Mouse (Mus musculus): ENCODE data around the gene Tbx18. TPM values are rescaled to one million over a fixed set of nuclear protein-coding genes. Genes with fewer than 3 reads are reported as not detected.

Gene Tbx18
- polyA plus RNA-seq, 1 experiment, result not detected

- no peak for TF ChIP-seq GATA1 (IDR thresholded peaks at IDR 0.05; ENCODE audit: low read length)
- no peak for TF ChIP-seq TAL1 (IDR thresholded peaks at IDR 0.05; ENCODE audit: low read length)
- Histone ChIP-seq H3K27me3 (ENCODE audit: control insufficient read depth) (peaks cover 68% of the 10 kb centered on the region), H3K4me3 (replicated peaks) (no peak overlapping the region)
These were observed 3.0 kb downstream of the Tbx18 start for GRCm38 (mm10) chr9:87728107-87728506.

GRCm38 (mm10) chr9:87727155-87727953, 3.7 kb downstream of the Tbx18 start:
- Histone ChIP-seq H3K36me3 (ENCODE audit: control insufficient read depth) (no peaks in the 10 kb centered on the region), H3K27me3 (ENCODE audit: control insufficient read depth) (peaks cover 60% of the 10 kb centered on the region), H3K4me3 (replicated peaks) (no peak overlapping the region), H3K4me1 (ENCODE audit: control insufficient read depth) (no peaks in the 10 kb centered on the region), H3K9me3 (ENCODE audit: control insufficient read depth, low read length) (no peaks in the 10 kb centered on the region; the same call in 1 of the 2 replicates)
- no peak for TF ChIP-seq TAL1 (IDR thresholded peaks at IDR 0.05; ENCODE audit: low read length)
- TF ChIP-seq GATA1 (IDR thresholded peaks at IDR 0.05; ENCODE audit: low read length), result no peak

More at GRCm38 (mm10) chr9:87728107-87728506, 3.0 kb downstream of the Tbx18 start:
- Histone ChIP-seq H3K4me1 (ENCODE audit: control insufficient read depth) (no peaks in the 10 kb centered on the region), H3K9me3 (ENCODE audit: control insufficient read depth, low read length) (no peaks in the 10 kb centered on the region; the same call in 1 of the 2 replicates), H3K36me3 (ENCODE audit: control insufficient read depth) (no peaks in the 10 kb centered on the region)

GRCm38 (mm10) chr9:87721793-87722192, 9.3 kb downstream of the Tbx18 start:
- no peaks in the 10 kb centered on the region for H3K4me1 ChIP-seq (ENCODE audit: control insufficient read depth)
- TF ChIP-seq GATA1 (IDR thresholded peaks at IDR 0.05; ENCODE audit: low read length) (no peak), TAL1 (IDR thresholded peaks at IDR 0.05; ENCODE audit: low read length) (no peak)
- H3K36me3 ChIP-seq (ENCODE audit: control insufficient read depth), result no peaks in the 10 kb centered on the region
- H3K4me3 ChIP-seq (replicated peaks), result no peak overlapping the region
- peaks cover 10% of the 10 kb centered on the region for H3K27me3 ChIP-seq (ENCODE audit: control insufficient read depth)
- H3K9me3 ChIP-seq (ENCODE audit: control insufficient read depth, low read length), result no peaks in the 10 kb centered on the region

DNA sequence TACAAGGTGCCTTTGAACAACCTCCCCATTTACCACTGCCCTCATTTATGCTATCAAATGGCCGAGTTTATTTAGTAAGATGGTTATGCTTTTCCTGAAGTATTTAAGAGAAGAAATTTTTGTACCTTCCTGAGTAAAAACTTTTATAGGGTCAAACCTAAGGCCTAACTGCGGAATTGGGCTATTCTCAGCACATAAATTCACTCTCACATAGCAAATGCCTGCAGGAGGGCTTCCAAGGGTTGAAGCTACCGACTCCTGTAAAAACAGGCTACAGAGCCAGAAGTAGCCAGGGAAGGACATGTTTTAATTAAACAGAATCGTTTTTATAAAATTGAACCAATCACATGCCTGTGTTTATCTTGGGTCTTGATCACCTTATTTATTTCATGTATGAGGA, 20.7 kb downstream of the Tbx18 start:
- H3K36me3 ChIP-seq (ENCODE audit: control insufficient read depth), result no peaks in the 10 kb centered on the region
- H3K27me3 ChIP-seq (ENCODE audit: control insufficient read depth), result no peaks in the 10 kb centered on the region
- no peaks in the 10 kb centered on the region for H3K4me1 ChIP-seq (ENCODE audit: control insufficient read depth)
- H3K4me3 ChIP-seq (replicated peaks), result no peak overlapping the region
- no peak for TF ChIP-seq TAL1 (IDR thresholded peaks at IDR 0.05; ENCODE audit: low read length)
- no peak for TF ChIP-seq GATA1 (IDR thresholded peaks at IDR 0.05; ENCODE audit: low read length)
- no peaks in the 10 kb centered on the region for H3K9me3 ChIP-seq (ENCODE audit: control insufficient read depth, low read length)

- no peak overlapping the region for H3K4me3 ChIP-seq (replicated peaks)
- no peaks in the 10 kb centered on the region for H3K4me1 ChIP-seq (ENCODE audit: control insufficient read depth)
- H3K9me3 ChIP-seq (ENCODE audit: control insufficient read depth, low read length), result no peaks in the 10 kb centered on the region
- TF ChIP-seq TAL1 (IDR thresholded peaks at IDR 0.05; ENCODE audit: low read length) (no peak), GATA1 (IDR thresholded peaks at IDR 0.05; ENCODE audit: low read length) (no peak)
- no peaks in the 10 kb centered on the region for H3K36me3 ChIP-seq (ENCODE audit: control insufficient read depth)
- no peaks in the 10 kb centered on the region for H3K27me3 ChIP-seq (ENCODE audit: control insufficient read depth)
These were observed 22.9 kb downstream of the Tbx18 start for GRCm38 (mm10) chr9:87708151-87708550.

GRCm38 (mm10) chr9:87702267-87702666, 28.8 kb downstream of the Tbx18 start:
- Histone ChIP-seq H3K27me3 (ENCODE audit: control insufficient read depth) (no peaks in the 10 kb centered on the region), H3K4me1 (ENCODE audit: control insufficient read depth) (no peaks in the 10 kb centered on the region), H3K36me3 (ENCODE audit: control insufficient read depth) (no peaks in the 10 kb centered on the region), H3K4me3 (replicated peaks) (no peak overlapping the region), H3K9me3 (ENCODE audit: control insufficient read depth, low read length) (no peaks in the 10 kb centered on the region)
- TF ChIP-seq GATA1 (IDR thresholded peaks at IDR 0.05; ENCODE audit: low read length) (no peak), TAL1 (IDR thresholded peaks at IDR 0.05; ENCODE audit: low read length) (no peak)

GRCm38 (mm10) chr9:87686981-87687380, 44.1 kb downstream of the Tbx18 start:
- peaks cover 13% of the 10 kb centered on the region for H3K9me3 ChIP-seq (ENCODE audit: control insufficient read depth, low read length)
- TF ChIP-seq GATA1 (IDR thresholded peaks at IDR 0.05; ENCODE audit: low read length) (no peak), TAL1 (IDR thresholded peaks at IDR 0.05; ENCODE audit: low read length) (no peak)
- H3K36me3 ChIP-seq (ENCODE audit: control insufficient read depth), result no peaks in the 10 kb centered on the region
- no peaks in the 10 kb centered on the region for H3K27me3 ChIP-seq (ENCODE audit: control insufficient read depth)
- no peak overlapping the region for H3K4me3 ChIP-seq (replicated peaks)
- H3K4me1 ChIP-seq (ENCODE audit: control insufficient read depth), result no peaks in the 10 kb centered on the region

- no peak overlapping the region for H3K4me3 ChIP-seq (replicated peaks)
- peaks cover 6% of the 10 kb centered on the region; the same call in 1 of the 2 replicates for H3K9me3 ChIP-seq (ENCODE audit: control insufficient read depth, low read length)
- no peaks in the 10 kb centered on the region for H3K27me3 ChIP-seq (ENCODE audit: control insufficient read depth)
- no peaks in the 10 kb centered on the region for H3K4me1 ChIP-seq (ENCODE audit: control insufficient read depth)
- no peak for TF ChIP-seq GATA1 (IDR thresholded peaks at IDR 0.05; ENCODE audit: low read length)
- no peak for TF ChIP-seq TAL1 (IDR thresholded peaks at IDR 0.05; ENCODE audit: low read length)
- H3K36me3 ChIP-seq (ENCODE audit: control insufficient read depth), result no peaks in the 10 kb centered on the region
These were observed 48.8 kb downstream of the Tbx18 start for GRCm38 (mm10) chr9:87682247-87682646.

All from erythroblast, embryonic 14.5 days (primary cell).